Mouse (Mus musculus): Measurements from ENCODE around the gene Nfe2l3. TPM values are rescaled to one million over a fixed set of nuclear protein-coding genes. Genes with fewer than 3 reads are reported as not detected.
A peak's percentile ranks its signal among the peaks of the same experiment; 100 is the strongest.

Nfe2l3 gene
- polyA plus RNA-seq, 2 experiments = 2.4 TPM

GRCm38 (mm10) chr6:51467649-51468048, 35.2 kb downstream of the Nfe2l3 start:
- ATAC-seq (ENCODE audit: low FRiP score, low read depth) = no peak
- H3K36me3 ChIP-seq (ENCODE audit: control insufficient read depth, insufficient read depth, low read length) = peaks cover 50% of the 10 kb centered on the region

GRCm38 (mm10) chr6:51468891-51469561, 36.6 kb downstream of the Nfe2l3 start:
- DNase-seq (ENCODE audit: low spot score) = peak; percentile 81
- no peaks in the 10 kb centered on the region for H3K9me3 ChIP-seq (ENCODE audit: control insufficient read depth, low read length)
- H3K36me3 ChIP-seq (ENCODE audit: control insufficient read depth, insufficient read depth, low read length) = peaks cover 51% of the 10 kb centered on the region
- peak overlapping the region; percentile 100 for H3K9ac ChIP-seq (ENCODE audit: low read depth, low read length, severe bottlenecking)
- H3K4me3 ChIP-seq (replicated peaks; ENCODE audit: low read length) = peak overlapping the region; percentile 99
- peak overlapping the region; percentile 100 for H3K27ac ChIP-seq (replicated peaks; ENCODE audit: low read depth, low read length)
- no peak for TF ChIP-seq POLR2A (IDR thresholded peaks at IDR 0.05; ENCODE audit: borderline replicate concordance, extremely low read depth, insufficient read depth, insufficient read length)
- 3% methylated on average over 63 of the region's 63 CpGs for WGBS
- H3K4me2 ChIP-seq (replicated peaks; ENCODE audit: low read depth, low read length, severe bottlenecking) = peak overlapping the region; percentile 68; the same call in 1 of the 2 replicates
- H3K27me3 ChIP-seq (ENCODE audit: control insufficient read depth, insufficient read depth, low read length) = no peaks in the 10 kb centered on the region
- peak; percentile 17 for ATAC-seq (ENCODE audit: low FRiP score, low read depth)
- H3K4me1 ChIP-seq (ENCODE audit: control insufficient read depth, insufficient read depth, low read length) = peaks cover 30% of the 10 kb centered on the region

More at GRCm38 (mm10) chr6:51467649-51468048, 35.2 kb downstream of the Nfe2l3 start:
- H3K9ac ChIP-seq (ENCODE audit: low read depth, low read length, severe bottlenecking) = peak overlapping the region; percentile 100
- peak; percentile 53 for DNase-seq (ENCODE audit: low spot score)
- peak overlapping the region; percentile 99 for H3K4me3 ChIP-seq (replicated peaks; ENCODE audit: low read length)
- H3K4me2 ChIP-seq (replicated peaks; ENCODE audit: low read depth, low read length, severe bottlenecking) = peak overlapping the region; percentile 68
- no peak overlapping the region for H3K27ac ChIP-seq (replicated peaks; ENCODE audit: low read depth, low read length)
- no peak for TF ChIP-seq POLR2A (IDR thresholded peaks at IDR 0.05; ENCODE audit: borderline replicate concordance, extremely low read depth, insufficient read depth, insufficient read length)
- no peaks in the 10 kb centered on the region for H3K27me3 ChIP-seq (ENCODE audit: control insufficient read depth, insufficient read depth, low read length)
- H3K4me1 ChIP-seq (ENCODE audit: control insufficient read depth, insufficient read depth, low read length) = peaks cover 24% of the 10 kb centered on the region
- no peaks in the 10 kb centered on the region for H3K9me3 ChIP-seq (ENCODE audit: control insufficient read depth, low read length)
- 2% methylated on average over 2 of the region's 2 CpGs for WGBS

GRCm38 (mm10) chr6:51469715-51470310, 37.3 kb downstream of the Nfe2l3 start, which contains the start of gene Hnrnpa2b1:
Gene Hnrnpa2b1, minus strand, starts transcription at chr6:51469894.
- TF ChIP-seq POLR2A (IDR thresholded peaks at IDR 0.05; ENCODE audit: borderline replicate concordance, extremely low read depth, insufficient read depth, insufficient read length) = peak; percentile 100
- Histone ChIP-seq H3K4me1 (ENCODE audit: control insufficient read depth, insufficient read depth, low read length) (peaks cover 30% of the 10 kb centered on the region), H3K9ac (ENCODE audit: low read depth, low read length, severe bottlenecking) (peak within 1 kb of the TSS; percentile 100), H3K27me3 (ENCODE audit: control insufficient read depth, insufficient read depth, low read length) (no peaks in the 10 kb centered on the region), H3K4me2 (replicated peaks; ENCODE audit: low read depth, low read length, severe bottlenecking) (peak within 1 kb of the TSS; percentile 68), H3K4me3 (replicated peaks; ENCODE audit: low read length) (peak within 1 kb of the TSS; percentile 99), H3K9me3 (ENCODE audit: control insufficient read depth, low read length) (no peaks in the 10 kb centered on the region), H3K36me3 (ENCODE audit: control insufficient read depth, insufficient read depth, low read length) (peaks cover 50% of the 10 kb centered on the region), H3K27ac (replicated peaks; ENCODE audit: low read depth, low read length) (peak within 1 kb of the TSS; percentile 100)
- DNase-seq (ENCODE audit: low spot score) (peak; percentile 99), ATAC-seq (ENCODE audit: low FRiP score, low read depth) (peak; percentile 90)
- under 1% methylated on average over 63 of the region's 63 CpGs for WGBS

GRCm38 (mm10) chr6:51470311-51471178, 38.1 kb downstream of the Nfe2l3 start, which contains the start of gene Cbx3:
Gene Cbx3, plus strand, starts transcription at chr6:51470360.
- peak within 1 kb of the TSS; percentile 100 for H3K27ac ChIP-seq (replicated peaks; ENCODE audit: low read depth, low read length)
- ATAC-seq (ENCODE audit: low FRiP score, low read depth) (peak; percentile 81), DNase-seq (ENCODE audit: low spot score) (peak; percentile 93)
- WGBS = under 1% methylated on average over 52 of the region's 99 CpGs
- peak within 1 kb of the TSS; percentile 99 for H3K4me3 ChIP-seq (replicated peaks; ENCODE audit: low read length)
- no peaks in the 10 kb centered on the region for H3K9me3 ChIP-seq (ENCODE audit: control insufficient read depth, low read length)
- peak within 1 kb of the TSS; percentile 100 for H3K9ac ChIP-seq (ENCODE audit: low read depth, low read length, severe bottlenecking)
- H3K4me1 ChIP-seq (ENCODE audit: control insufficient read depth, insufficient read depth, low read length) = peaks cover 25% of the 10 kb centered on the region
- H3K27me3 ChIP-seq (ENCODE audit: control insufficient read depth, insufficient read depth, low read length) = no peaks in the 10 kb centered on the region
- peak within 1 kb of the TSS; percentile 66 for H3K4me2 ChIP-seq (replicated peaks; ENCODE audit: low read depth, low read length, severe bottlenecking)
- peak; percentile 53; the same call in 1 of the 2 replicates for TF ChIP-seq POLR2A (IDR thresholded peaks at IDR 0.05; ENCODE audit: borderline replicate concordance, extremely low read depth, insufficient read depth, insufficient read length)
- peaks cover 47% of the 10 kb centered on the region for H3K36me3 ChIP-seq (ENCODE audit: control insufficient read depth, insufficient read depth, low read length)

GRCm38 (mm10) chr6:51471179-51471505, 38.7 kb downstream of the Nfe2l3 start:
- Histone ChIP-seq H3K9ac (ENCODE audit: low read depth, low read length, severe bottlenecking) (peak overlapping the region; percentile 100), H3K4me1 (ENCODE audit: control insufficient read depth, insufficient read depth, low read length) (peaks cover 19% of the 10 kb centered on the region), H3K27ac (replicated peaks; ENCODE audit: low read depth, low read length) (peak overlapping the region; percentile 100), H3K4me3 (replicated peaks; ENCODE audit: low read length) (peak overlapping the region; percentile 99), H3K36me3 (ENCODE audit: control insufficient read depth, insufficient read depth, low read length) (peaks cover 46% of the 10 kb centered on the region), H3K4me2 (replicated peaks; ENCODE audit: low read depth, low read length, severe bottlenecking) (peak overlapping the region; percentile 66), H3K9me3 (ENCODE audit: control insufficient read depth, low read length) (no peaks in the 10 kb centered on the region), H3K27me3 (ENCODE audit: control insufficient read depth, insufficient read depth, low read length) (no peaks in the 10 kb centered on the region)
- ATAC-seq (ENCODE audit: low FRiP score, low read depth) (no peak), DNase-seq (ENCODE audit: low spot score) (no peak)
- 0% methylated on average over 10 of the region's 10 CpGs for WGBS
- no peak for TF ChIP-seq POLR2A (IDR thresholded peaks at IDR 0.05; ENCODE audit: borderline replicate concordance, extremely low read depth, insufficient read depth, insufficient read length)
